Mouse (Mus musculus): ENCODE results near the gene Gm3854. TPM values are rescaled to one million over a fixed set of nuclear protein-coding genes. Genes with fewer than 3 reads are reported as not detected.

Gm3854 gene
- polyA plus RNA-seq, 1 experiment from 2014 or later: 1.3 TPM

Other genes starting within 250 kb of the Gm3854 start
- gene Zfp787, start 187.8 kb upstream of the Gm3854 start, polyA plus RNA-seq (2015; fragmentation: Nextera tagmentation; extraction: Ambion mirVana): 20.6 and 20.9 TPM in 2 replicates
- 34.6 and 35.3 TPM in 2 replicates for gene Zfp444, start 171.5 kb upstream of the Gm3854 start, polyA plus RNA-seq (2015; fragmentation: Nextera tagmentation; extraction: Ambion mirVana)
- gene Galp, start 146.7 kb upstream of the Gm3854 start, polyA plus RNA-seq (2015; fragmentation: Nextera tagmentation; extraction: Ambion mirVana): not detected in 2 replicates
- gene Zscan5b, start 121.5 kb upstream of the Gm3854 start, polyA plus RNA-seq (2015; fragmentation: Nextera tagmentation; extraction: Ambion mirVana): not detected in 2 replicates
- gene Epp13, start 91.0 kb upstream of the Gm3854 start, polyA plus RNA-seq (2015; fragmentation: Nextera tagmentation; extraction: Ambion mirVana): not detected in 2 replicates
- gene Zfp667, start 57.2 kb upstream of the Gm3854 start, polyA plus RNA-seq (2015; fragmentation: Nextera tagmentation; extraction: Ambion mirVana): 5.1 and 5.4 TPM in 2 replicates
- 2.8 and 2.9 TPM in 2 replicates for gene Zfp583, start 12.5 kb upstream of the Gm3854 start, polyA plus RNA-seq (2015; fragmentation: Nextera tagmentation; extraction: Ambion mirVana)
- gene Zfp78, start 19.5 kb downstream of the Gm3854 start, polyA plus RNA-seq (2015; fragmentation: Nextera tagmentation; extraction: Ambion mirVana): 1.6 and 2.1 TPM in 2 replicates
- 6.1 and 7.6 TPM in 2 replicates for gene Zfp28, start 39.5 kb downstream of the Gm3854 start, polyA plus RNA-seq (2015; fragmentation: Nextera tagmentation; extraction: Ambion mirVana)
- gene Smim17, start 55.0 kb downstream of the Gm3854 start, polyA plus RNA-seq (2015; fragmentation: Nextera tagmentation; extraction: Ambion mirVana): 0.11 and 0.39 TPM in 2 replicates
- gene Gm20715, start 66.5 kb downstream of the Gm3854 start, polyA plus RNA-seq (2015; fragmentation: Nextera tagmentation; extraction: Ambion mirVana): not detected in 2 replicates
- gene Olfr1344, start 94.9 kb downstream of the Gm3854 start, polyA plus RNA-seq (2015; fragmentation: Nextera tagmentation; extraction: Ambion mirVana): not detected in 2 replicates
- not detected in 2 replicates for gene Olfr1336, start 112.4 kb downstream of the Gm3854 start, polyA plus RNA-seq (2015; fragmentation: Nextera tagmentation; extraction: Ambion mirVana)
- not detected in 2 replicates for gene Olfr1346, start 123.3 kb downstream of the Gm3854 start, polyA plus RNA-seq (2015; fragmentation: Nextera tagmentation; extraction: Ambion mirVana)
- gene Olfr5, start 143.2 kb downstream of the Gm3854 start, polyA plus RNA-seq (2015; fragmentation: Nextera tagmentation; extraction: Ambion mirVana): not detected in 2 replicates
- not detected in 2 replicates for gene Olfr1347, start 156.0 kb downstream of the Gm3854 start, polyA plus RNA-seq (2015; fragmentation: Nextera tagmentation; extraction: Ambion mirVana)
- gene Olfr1348, start 165.0 kb downstream of the Gm3854 start, polyA plus RNA-seq (2015; fragmentation: Nextera tagmentation; extraction: Ambion mirVana): not detected in 2 replicates
- gene Olfr1349, start 179.2 kb downstream of the Gm3854 start, polyA plus RNA-seq (2015; fragmentation: Nextera tagmentation; extraction: Ambion mirVana): not detected in 2 replicates
- not detected in 2 replicates for gene Olfr1350, start 221.1 kb downstream of the Gm3854 start, polyA plus RNA-seq (2015; fragmentation: Nextera tagmentation; extraction: Ambion mirVana)

All from intestine, embryonic 16.5 days (tissue).